17 mouse cellular contexts compared by ENCODE assay signal in genomic region chrX:129774478-129774877, GRCm38 (mm10).
"Had no signal": no experiment of that assay in that cellular context is flagged by ENCODE, and none has a peak within 500 bp of the region (broad histone marks: within the 10 kb centered on the region; RNA-seq: fewer than 3 reads in every experiment).

No protein-coding gene starts in this region.

- H3K4me2 ChIP-seq: liver, embryonic 13.5 days; midbrain, embryonic 12.5 days; midbrain, embryonic 15.5 days; neural tube, embryonic 12.5 days; neural tube, embryonic 15.5 days; stomach, embryonic 15.5 days had no signal

- H3K27ac ChIP-seq: kidney, postnatal 0 days; left cerebral cortex, adult 2 months; liver, embryonic 13.5 days; macrophage; midbrain, embryonic 15.5 days; neural tube, embryonic 12.5 days; neural tube, embryonic 15.5 days; stomach, embryonic 15.5 days had no signal

- ATAC-seq: midbrain, embryonic 15.5 days had no signal

- H3K27me3 ChIP-seq: liver, embryonic 13.5 days; midbrain, embryonic 12.5 days; midbrain, embryonic 15.5 days; neural tube, embryonic 12.5 days; neural tube, embryonic 15.5 days; stomach, embryonic 15.5 days had no signal

- H3K36me3 ChIP-seq: liver, embryonic 13.5 days; midbrain, embryonic 12.5 days; midbrain, embryonic 15.5 days; neural tube, embryonic 12.5 days; neural tube, embryonic 15.5 days; stomach, embryonic 15.5 days had no signal

- H3K9me3 ChIP-seq: liver, embryonic 13.5 days; midbrain, embryonic 12.5 days; midbrain, embryonic 15.5 days; neural tube, embryonic 12.5 days; neural tube, embryonic 15.5 days; stomach, embryonic 15.5 days had no signal

- H3K9ac ChIP-seq: liver, embryonic 13.5 days; midbrain, embryonic 12.5 days; midbrain, embryonic 15.5 days; neural tube, embryonic 12.5 days; neural tube, embryonic 15.5 days; stomach, embryonic 15.5 days had no signal

- DNase-seq: kidney, postnatal 25 days; layer of hippocampus, postnatal 36 days; liver, embryonic 13.5 days; lung, adult 2 months; lung, postnatal 14 days; right cerebral cortex, adult 18-20 months; right cerebral cortex, postnatal 14 days; spleen, adult 18-20 months; thymus, postnatal 36 days had no signal

- H3K4me1 ChIP-seq: liver, embryonic 13.5 days; midbrain, embryonic 12.5 days; midbrain, embryonic 15.5 days; neural tube, embryonic 12.5 days; neural tube, embryonic 15.5 days; stomach, embryonic 15.5 days had no signal

- H3K4me3 ChIP-seq: left cerebral cortex, adult 2 months; liver, embryonic 13.5 days; midbrain, embryonic 12.5 days; midbrain, embryonic 15.5 days; neural tube, embryonic 12.5 days; neural tube, embryonic 15.5 days; stomach, embryonic 15.5 days had no signal
